Mouse (Mus musculus): Measurements from ENCODE around the gene Map3k7.

Map3k7 gene

DNA sequence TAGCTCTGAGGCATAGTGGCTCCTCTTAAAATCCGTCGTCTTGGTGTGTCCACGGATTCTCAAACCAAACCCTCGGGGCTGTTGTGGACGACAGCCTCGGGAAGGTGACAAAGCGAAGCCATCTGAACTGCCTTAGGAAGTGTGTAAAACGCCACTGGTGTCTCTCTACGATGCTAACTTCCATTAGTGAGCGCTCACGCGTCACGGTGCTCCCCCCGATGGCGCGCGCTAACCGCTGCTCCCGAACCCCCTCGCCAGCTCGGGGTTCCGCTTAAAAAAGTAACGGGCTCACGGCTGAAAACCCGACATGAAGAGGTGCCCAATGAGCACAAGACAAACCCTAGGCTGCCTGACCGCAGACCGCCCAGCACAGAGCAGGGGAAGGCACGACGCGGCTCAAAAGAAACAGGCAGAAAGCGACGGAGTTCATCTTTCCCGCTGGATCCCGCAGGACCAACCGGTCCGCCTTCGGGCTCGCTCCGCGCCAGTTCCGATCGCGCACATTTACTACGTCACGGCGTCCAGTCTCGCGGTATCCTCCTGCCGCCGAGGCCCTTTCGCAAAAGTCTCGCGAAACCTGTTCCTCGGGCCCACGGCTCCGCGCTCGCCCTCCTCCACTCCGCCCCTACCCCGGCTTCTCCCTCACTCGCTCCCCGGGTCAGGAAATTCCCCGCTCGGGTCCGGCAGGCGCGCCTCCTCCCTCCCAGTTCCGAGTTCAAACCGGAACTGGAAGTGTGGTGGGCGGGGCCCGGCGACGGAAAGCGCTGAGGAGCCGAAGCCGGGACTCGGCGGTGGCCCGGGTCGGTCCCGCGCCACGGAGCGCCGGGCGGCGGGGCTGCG lies at the start of gene Map3k7:
TSS of gene Map3k7 (plus strand) at position 744 of the 840 bp plus-strand sequence.
- peak; percentile 98 for DNase-seq

DNA sequence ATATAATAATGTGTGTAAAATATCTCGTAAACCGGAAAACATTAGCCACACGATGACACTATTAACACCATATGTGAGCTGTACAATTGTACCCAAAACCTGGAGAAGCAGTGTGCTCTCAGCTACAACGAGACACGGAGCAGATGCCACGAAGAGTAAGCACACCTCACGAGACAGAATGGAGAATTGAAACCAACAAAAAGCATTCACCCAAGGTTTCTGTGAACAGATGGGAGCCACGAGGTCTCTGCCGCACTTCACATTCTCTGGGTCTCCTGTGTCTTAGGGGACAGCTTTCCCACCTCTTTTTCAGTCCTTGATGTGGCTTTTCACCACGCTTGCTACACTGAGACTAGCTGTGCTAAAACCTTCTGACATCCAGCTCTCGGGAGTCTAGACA lies 48.8 kb upstream of the Map3k7 start:
- no peak for DNase-seq

DNA sequence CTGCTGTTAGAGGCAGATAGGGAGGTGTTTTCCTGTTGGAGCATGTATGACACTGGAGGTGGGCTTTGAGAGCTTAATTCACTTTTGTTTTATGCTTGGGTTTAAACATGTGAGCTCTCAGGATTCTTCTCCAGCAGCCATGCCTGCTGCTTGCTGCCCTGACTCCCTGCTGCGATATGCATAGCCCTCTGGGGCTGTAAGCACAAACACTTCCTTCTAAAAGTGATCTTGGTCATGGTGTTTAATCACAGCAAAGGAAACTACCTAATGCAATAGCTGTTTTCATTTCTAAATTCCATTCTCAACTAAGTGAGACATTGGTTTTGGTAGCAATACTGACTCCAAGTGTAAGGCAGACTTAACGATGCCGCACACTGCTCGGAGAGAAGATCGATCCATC lies 45.2 kb upstream of the Map3k7 start:
- no peak for DNase-seq

DNA sequence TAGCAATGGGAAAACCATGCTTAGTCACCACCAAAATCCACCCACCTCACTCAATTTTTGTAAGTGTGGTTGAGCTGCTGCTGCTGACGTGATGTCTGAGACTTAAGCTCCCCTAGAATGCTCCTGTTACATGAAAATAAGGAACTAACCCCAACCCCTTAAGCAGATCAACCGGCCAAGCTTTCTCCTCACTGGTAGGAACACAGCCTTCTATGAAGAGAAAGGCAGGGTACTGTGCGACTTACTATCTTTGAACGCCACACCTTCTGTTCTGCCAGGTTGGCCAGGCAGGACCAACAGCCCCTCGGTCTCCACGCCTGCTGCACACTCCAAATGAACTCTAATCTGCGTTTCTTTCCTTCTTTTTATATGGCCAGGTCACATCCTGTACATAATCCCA lies 41.7 kb upstream of the Map3k7 start:
- DNase-seq, result no peak

DNA sequence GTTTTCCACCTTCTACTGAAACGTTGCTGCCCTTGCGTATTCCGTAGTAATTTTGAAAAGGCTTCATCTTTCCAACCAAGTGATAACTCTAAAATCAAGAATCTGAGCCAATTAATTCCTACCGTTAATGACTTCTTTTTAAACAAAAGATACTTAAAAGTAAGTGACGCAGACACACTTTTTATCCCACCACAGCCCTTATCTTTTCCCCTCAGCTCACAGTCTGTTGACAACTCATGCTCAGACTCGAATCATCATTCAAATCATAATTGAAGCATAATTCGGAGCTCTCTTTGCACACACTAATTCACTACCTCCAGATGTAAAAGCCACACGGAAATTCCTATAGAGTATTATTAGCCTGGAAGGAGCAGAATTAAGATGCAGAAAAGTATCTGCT lies 40.5 kb upstream of the Map3k7 start:
- no peak for DNase-seq

DNA sequence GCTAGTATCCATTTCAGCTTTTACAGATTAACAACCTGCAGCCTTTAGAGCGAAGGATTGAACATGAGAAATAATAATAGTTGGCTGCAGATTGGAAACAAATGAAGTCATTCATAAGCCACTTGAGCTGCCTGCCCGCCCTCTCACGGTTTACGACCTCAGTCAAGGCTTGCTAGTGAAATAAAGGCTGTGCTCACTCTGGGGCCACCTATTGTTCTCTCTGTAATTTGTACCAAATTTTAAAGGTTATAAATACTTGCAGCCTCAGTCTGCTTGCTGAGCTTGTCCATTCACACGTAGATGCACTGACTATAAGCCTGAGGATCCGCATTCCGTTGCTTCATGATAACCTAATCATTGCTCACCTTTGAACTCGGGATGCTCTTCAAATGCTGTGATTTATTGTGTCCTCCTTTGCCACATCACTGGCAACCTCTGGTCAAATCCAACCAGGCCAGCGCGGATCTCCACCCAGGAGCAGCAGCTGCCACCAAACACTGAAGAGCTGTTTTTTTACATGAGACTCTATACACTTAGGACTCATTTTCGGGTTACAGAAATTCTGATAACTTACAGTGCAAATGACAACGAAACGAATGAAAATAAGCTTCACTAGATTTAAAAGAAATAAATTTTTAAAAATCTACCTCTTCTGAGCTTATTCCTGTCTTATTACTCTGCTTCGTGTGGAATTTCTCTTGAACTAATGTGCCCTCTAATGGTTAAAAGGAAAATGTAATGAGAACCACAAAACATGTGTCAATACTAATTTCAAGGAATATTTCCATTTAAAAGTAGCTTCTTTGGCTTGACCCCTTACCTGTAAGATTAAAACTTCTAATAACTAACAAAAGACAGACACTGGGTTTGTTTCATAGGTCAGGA lies 39.4 kb upstream of the Map3k7 start:
- no peak for DNase-seq

DNA sequence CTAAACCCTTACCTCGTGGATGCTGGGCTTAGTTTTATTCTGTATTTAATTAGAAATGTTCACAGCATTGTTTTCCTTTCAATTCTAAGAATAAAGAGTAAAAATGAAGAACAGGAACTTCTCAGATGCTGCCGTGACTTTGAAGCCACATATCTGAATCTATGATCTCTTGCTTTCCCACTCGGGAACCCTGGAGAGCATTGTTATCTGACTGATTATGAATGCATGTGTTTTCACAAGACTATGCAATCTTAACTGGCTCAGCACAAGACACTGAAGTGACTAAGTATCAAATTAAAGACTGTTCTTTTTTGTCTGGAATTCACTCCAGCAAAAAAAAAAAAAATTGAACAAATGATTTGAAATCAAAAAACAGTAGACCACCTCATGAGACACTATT lies 30.7 kb upstream of the Map3k7 start:
- DNase-seq, result no peak

DNA sequence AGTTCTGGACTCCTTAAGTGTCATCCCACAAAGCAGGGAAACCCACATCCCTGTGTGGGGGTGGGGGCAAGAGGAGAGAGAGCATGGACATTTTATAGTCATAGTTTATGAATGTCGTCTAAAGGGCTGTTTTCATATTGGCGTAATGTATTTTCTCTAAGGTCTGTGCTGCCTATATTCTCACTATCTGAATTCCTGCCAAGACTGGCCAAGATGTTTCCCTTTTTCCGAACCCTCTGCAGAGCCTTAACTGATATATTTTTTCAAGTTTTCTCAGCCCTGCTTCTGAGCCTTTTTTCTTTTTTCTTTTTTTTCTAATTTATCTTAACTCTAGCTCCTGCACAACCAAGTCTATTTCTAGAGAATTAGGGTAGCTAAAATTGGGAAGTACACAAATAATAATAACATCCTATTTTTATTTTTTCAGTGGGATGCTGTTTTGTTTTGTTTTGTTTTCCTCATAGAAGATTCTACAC lies 28.0 kb upstream of the Map3k7 start:
- DNase-seq, result no peak

DNA sequence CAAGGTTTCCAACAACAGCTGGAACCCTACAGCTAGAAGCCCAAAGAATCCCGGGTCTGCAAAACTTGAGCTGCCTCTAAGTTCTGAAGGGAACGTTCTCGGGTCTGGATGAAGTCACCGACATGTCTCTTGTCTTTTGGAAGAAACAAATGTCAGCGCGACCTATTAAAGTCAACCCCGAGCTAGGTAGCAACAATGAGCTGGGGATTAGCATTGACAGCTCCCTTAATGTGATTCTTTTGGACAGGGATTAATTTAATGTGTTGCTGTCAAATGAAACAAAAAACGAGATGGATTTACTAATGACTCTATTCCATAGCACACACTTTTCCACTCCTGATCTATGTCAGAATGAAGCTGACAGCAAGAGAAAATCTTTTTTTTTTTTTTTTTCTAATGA lies 27.5 kb upstream of the Map3k7 start:
- no peak for DNase-seq

DNA sequence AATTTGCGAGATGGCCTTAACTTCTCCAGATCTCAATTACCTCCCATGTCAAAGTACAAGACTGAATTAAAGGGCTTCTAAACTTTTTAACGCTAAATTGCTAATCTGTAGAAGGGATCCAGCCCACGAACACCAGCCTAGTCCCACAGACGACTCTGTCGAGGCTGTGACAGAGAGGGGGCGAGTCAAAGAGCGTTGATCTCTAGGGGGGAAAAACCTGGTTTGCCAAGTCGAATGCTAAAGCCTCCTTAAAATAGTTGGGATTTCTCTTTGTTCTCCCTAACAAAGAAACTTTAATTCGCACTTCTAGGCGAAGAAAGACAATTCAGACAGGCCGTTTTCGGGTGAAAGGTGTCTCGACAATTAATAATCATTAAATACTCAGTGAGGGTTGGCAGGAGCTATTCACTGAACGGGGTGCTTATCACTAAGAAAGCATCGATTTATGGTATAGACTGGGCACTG lies 27.0 kb upstream of the Map3k7 start:
- DNase-seq, result no peak

DNA sequence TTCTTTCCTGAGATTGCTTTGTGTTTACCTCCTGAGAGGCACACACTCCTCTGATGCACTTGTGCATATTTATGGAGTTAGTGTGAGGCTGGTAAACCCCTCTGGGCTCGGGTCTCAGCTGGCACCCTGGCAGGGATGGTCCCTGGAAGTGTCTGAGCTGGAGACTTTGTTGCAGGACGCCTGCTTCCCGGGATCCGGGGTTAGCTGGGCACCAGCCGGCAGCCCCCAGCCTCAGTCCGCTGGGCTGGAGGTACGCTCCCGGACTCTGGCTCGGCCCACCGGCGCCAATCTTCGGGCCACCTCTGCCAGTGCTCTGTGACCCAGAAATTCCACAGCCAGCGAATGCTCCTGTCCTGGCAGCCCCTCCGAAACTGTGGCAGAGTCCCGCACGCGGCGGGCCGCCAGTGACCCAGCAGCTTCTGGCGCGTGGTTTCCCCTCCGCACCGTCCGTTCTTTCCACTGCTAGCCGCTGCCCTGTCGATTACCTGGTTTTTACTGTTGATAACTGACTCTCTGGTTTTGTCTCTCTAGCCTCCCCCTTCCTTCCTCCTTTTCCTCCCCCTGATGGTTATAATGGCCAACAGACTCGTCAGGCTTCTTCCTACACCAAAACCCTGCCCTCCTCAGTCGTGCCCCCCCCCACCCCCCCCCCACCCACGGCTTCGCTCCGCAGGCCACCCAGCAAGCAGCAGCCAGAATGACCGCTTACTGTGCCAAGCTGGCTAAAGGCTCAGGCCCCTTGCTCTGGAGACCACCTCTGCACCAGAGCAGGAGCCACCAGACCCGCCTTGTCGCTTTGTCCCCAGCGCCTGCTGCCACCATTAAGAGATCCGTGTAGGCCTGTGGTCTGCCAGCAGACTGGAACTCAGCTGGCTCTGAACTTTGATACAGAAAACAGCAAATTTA lies 26.3 kb upstream of the Map3k7 start:
- peak; percentile 29 for DNase-seq

DNA sequence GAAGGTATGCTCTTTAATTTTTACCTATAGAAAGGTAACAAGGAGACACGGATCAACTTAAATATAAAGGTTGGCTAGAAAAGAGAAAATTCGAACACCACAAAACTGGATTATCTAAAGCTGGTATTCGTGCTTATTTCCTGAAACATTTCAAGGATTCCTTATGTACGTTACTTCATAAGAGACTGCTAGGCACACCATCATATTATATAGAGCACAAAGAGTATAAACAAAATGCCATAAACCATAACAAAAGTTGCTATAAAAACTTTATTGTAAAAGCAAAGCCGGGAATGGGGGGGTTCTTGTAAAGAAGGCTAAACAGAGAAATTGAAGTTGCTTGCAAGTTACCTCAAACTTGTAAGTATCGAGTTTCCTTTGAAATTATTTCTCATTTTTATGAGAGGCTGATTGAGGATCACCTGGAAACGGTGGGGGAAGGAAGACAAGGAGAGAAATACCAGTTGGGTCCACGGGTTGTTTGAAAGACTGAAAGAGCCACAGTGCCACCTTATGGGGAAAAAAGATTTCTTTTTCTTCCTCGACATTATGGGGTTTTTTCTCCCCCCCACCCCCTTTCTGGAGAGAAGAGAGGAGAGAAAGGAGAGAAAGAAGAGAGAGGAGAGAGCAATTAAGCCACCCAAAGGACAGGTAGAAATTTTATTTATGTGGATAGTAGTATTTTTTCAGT lies 25.3 kb upstream of the Map3k7 start:
- DNase-seq, result peak; percentile 37

DNA sequence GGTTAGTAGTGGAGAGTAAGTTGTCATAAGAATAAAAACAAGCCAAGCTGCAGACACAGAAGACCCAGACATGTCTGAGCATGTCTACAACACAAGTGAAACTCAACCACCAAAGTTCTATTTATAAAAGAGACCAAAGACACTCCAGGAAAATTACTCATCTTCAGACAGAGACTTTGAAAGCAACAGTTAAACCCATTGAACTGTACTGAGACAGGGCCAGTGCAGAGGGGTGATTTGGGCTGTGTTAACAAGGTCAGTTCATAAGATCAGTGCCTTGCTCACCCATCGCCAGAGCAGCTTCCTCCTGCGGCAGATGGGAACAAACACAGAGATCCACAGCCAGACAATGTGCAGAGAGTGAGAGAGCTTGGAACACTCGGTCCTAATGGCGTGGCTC lies 22.3 kb upstream of the Map3k7 start:
- peak; percentile 41 for DNase-seq

DNA sequence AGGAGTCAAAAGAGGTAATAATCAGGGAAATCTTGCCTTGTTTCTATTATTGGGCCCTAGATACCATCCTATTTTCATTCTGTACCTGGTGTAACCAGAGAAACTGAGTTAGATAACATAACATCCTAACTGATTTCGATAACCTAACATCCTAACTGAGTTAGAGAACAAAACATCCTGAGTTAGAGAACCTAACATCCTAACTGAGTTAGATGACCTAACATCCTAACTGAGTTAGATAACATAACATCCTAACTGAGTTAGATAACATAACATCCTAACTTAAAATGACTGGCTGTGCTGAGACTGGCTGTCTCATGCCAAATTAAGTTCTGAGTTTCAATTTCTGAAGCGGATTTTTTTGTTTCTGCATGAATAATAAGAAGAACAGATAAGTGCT lies 20.9 kb upstream of the Map3k7 start:
- DNase-seq, result no peak

DNA sequence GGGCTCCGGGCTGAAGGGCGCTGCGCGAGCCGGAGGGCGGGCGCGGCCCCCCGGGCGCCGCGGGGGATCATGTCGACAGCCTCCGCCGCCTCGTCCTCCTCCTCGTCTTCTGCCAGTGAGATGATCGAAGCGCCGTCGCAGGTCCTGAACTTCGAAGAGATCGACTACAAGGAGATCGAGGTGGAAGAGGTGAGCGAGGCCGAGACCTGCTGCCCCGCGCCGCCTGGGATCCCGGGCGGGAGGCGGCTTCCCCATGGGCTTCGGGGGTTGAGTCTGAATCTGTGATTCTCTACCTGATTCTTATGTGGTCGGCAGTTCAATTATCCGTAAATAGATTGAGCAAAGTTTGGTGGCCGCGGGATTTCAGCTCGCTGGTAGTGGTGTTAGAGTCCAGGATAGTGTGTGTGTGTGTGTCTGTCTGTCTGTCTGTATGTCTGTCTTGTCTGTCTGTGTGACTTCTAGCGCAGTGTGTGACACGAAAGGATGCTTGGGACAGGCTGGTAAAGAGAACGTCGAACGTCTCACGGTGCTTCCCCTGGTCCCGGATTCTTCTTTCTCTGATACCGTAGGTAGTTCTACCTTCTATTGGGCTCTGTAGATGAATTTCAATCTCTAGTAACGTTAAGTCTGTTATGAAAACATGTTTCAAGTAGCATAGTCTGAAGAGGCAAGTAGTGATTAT lies 438 bp downstream of the Map3k7 start:
- DNase-seq, result no peak

DNA sequence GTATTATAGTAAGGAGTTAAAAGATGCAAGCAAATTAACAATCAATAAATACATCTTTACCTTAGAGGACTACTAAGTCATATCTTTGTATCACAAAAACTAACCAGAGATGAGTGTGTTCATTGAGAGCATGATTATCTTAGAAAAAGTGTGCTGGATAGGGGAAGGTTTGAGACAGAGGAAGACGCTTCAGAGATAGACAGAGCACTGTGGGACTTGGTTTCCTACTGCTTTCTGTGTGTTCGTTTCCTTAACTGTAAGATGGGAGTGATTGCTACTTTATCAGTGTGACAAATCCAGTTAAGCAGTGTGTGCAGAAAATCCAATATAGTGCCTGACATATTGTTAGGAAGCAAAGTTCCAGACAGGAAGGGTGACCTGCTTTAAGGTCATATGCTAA lies 1.3 kb downstream of the Map3k7 start:
- no peak for DNase-seq

DNA sequence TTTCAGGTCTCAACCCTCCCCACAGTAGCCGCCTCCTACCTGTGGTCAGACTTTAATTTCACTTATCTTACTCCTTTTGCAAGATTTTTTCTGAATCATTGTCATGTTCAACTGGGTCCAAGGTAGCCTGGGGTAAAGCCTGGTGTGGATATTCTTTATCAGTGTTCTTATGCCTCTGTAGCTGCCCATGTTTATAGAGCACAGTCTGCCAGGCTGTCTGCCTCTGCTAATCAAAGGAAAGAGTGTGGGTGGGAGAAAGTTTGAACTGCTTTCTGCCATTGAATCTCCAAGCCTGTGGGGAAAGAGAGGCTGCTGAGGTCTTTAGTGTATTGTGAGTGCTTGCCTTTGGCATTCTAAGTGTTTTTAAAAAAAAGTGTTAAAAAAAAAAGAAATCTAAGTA lies 7.5 kb downstream of the Map3k7 start:
- no peak for DNase-seq

DNA sequence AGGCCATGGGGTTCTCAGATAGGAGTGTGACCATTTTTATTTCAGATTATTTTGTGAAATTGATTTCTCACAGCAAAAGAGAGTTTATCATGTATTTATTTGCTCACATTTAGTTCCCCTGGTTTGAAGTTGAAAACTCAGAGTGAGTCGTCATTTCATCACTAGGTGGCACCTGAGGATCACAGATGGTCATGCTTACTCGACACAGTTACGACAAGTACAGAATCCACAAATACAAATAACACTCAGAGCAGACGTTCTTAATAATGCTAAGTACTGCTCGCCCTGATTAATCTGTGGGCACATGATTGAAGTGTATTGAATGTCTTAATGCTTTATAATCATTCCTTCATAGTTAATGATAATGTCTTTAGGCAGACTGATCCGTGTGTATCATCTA lies 8.3 kb downstream of the Map3k7 start:
- peak; percentile 30 for DNase-seq

DNA sequence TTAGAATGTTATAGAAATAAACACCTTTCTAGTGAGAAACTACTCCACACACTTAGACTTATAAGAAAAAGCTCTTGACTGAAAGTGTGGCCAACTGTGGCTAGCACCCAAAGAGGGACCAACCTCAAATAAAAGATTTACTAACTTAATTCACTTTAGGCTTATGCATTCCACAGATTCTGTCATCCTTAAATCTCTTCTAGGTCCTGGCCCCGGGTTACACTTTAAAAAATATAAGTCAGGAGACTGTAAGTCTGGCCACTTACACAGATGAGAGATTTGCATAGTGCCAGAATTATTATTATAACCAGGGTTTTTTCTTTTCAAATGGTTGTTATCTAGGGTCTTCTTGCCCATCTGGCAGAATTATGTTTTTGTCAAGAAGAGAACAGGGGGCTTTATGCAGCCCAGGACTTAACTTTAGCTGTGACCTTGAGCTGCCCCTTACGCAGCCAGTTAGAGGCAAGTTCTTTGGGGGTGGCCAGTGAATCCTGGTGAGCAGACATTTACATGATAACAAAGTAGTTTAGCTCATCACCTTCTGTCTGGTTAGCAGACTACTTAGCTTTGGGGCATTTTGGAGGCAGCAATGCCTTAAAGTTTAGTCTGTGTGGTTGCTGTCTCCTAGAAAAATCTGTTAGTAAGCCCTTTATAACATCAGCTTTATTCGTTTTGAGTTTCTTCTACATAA lies 11.5 kb downstream of the Map3k7 start:
- DNase-seq, result no peak

DNA sequence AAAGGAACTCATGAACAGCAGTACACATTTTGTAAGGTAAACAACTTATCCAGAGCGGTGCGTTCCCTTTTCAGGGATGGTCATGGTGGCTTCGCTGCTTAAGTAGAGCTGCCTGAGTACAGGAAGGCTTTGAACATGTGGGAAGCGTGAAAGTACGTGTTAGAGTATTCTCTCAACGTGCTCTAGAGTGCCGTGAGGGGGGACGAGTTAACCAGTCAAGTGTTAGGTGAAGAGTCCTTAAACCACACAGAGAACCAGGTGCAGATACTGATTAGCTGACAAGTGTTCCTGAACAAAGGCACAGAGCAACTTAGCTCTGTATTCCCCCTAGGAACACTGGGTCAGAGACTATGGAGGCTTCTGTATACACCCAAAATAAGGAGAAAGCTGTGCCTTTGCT lies 18.0 kb downstream of the Map3k7 start:
- no peak for DNase-seq

DNA sequence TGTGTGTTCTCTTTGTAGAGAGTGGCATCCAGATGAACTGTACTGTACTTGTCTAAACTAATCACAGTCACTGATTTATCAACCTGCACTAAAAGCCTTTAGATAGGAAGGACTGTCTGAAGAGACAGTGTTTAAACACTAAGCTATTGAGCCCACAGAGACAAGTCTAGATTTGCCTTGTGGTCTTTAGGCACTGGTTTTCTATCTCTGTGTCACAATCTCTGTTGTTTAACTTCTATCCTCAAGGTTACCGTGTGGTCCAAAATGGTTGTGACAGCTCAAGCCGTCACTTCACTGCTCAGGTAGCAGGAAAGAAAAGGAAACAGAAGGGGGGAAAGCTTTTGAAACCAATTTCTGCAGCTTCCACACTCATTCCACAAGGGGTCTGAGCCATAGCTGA lies 29.5 kb downstream of the Map3k7 start:
- DNase-seq, result no peak

Measured in kidney, postnatal 10 days (tissue).